Mouse (Mus musculus) hindbrain, embryonic 10.5 days (tissue): ENCODE measurements at regions not wholly inside any gene's neighbourhood (a gene's known extent, or its start where the extent isn't known, plus 50 kb on each side); places are given as distances from the start of the nearest gene placed in this dataset.

Experiments used
- DNase-seq: peaks from one replicate; pipeline ENCODE4 v3.0.0-alpha.2; 2017; ENCODE audit warnings: low spot score
- H3K27ac ChIP-seq: fragments of 300-500 bp; sonication (generic); 2 replicates; pipeline ENCODE4 v1.5.1; 2016; ENCODE audit warnings: mild to moderate bottlenecking, moderate library complexity
- H3K27me3 ChIP-seq: fragments of 300-500 bp; sonication (generic); 2 replicates; pipeline ENCODE4 v1.6.1; 2016; ENCODE audit warnings: mild to moderate bottlenecking; ENCODE audit not compliant: poor library complexity, insufficient read depth, severe bottlenecking
- H3K36me3 ChIP-seq: fragments of 300-500 bp; sonication (generic); 2 replicates; pipeline ENCODE4 v1.6.1; 2016; ENCODE audit warnings: mild to moderate bottlenecking, moderate library complexity
- H3K4me1 ChIP-seq: fragments of 300-500 bp; sonication (generic); replicated peaks from 2 replicates; pipeline ENCODE4 v1.6.1; 2016; ENCODE audit warnings: mild to moderate bottlenecking
- H3K4me3 ChIP-seq: fragments of 300-500 bp; sonication (generic); 2 replicates; pipeline ENCODE4 v1.5.1; 2016; ENCODE audit warnings: mild to moderate bottlenecking, moderate library complexity
- H3K9me3 ChIP-seq: fragments of 300-500 bp; sonication (generic); 2 replicates; pipeline ENCODE4 v1.6.1; 2016; ENCODE audit warnings: mild to moderate bottlenecking, moderate library complexity
- WGBS: fragments of 180-500 bp; shearing (Covaris S2); methylation state at CpG from one replicate; pipeline ENCODE4 v1.1.7; 2016; 5-methylcytosine and 5-hydroxymethylcytosine counted together

- Histone ChIP-seq H3K27ac (no peak overlapping the region), H3K4me1 (peaks cover 7% of the 10 kb centered on the region; the same call in 1 of the 2 replicates), H3K36me3 (no peaks in the 10 kb centered on the region), H3K9me3 (no peaks in the 10 kb centered on the region), H3K27me3 (peaks cover 8% of the 10 kb centered on the region; the same call in 1 of the 2 replicates), H3K4me3 (no peak overlapping the region)
- 86% methylated on average over 7 of the region's 7 CpGs for WGBS
- DNase-seq = no peak
Measured at GRCm38 (mm10) chr14:61699638-61700037, 92.4 kb downstream of the Kcnrg start.

- H3K4me3 ChIP-seq = no peak overlapping the region
- H3K27ac ChIP-seq = no peak overlapping the region
- DNase-seq = no peak
- no peaks in the 10 kb centered on the region for H3K36me3 ChIP-seq
- no peaks in the 10 kb centered on the region for H3K27me3 ChIP-seq
- peaks cover 7% of the 10 kb centered on the region; the same call in 1 of the 2 replicates for H3K4me1 ChIP-seq
- H3K9me3 ChIP-seq = no peaks in the 10 kb centered on the region
- 77% methylated on average over 10 of the region's 10 CpGs for WGBS
Measured at GRCm38 (mm10) chr14:61701131-61701530, 93.9 kb downstream of the Kcnrg start.

DNA sequence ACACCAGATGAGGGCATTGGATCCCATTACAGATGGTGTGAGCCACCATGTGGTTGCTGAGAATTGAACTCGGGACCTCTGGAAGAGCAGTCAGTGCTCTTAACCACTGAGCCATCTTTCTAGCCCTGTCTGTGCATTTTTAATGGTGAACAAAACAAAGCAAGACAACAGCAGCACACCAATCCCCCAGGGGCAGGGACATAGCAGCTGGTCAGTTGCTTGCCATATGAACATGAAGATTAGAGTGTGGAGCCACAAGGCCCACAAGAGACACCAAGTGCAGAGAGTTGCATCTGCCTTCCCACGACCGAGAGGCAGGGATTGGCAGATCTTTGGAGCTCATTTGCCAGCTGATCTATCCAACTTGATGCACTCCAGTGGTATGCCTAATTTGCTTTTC lies 96.7 kb downstream of the Kcnrg start:
- no peaks in the 10 kb centered on the region for H3K9me3 ChIP-seq
- H3K27me3 ChIP-seq = no peaks in the 10 kb centered on the region
- H3K4me1 ChIP-seq = no peaks in the 10 kb centered on the region
- H3K36me3 ChIP-seq = no peaks in the 10 kb centered on the region
- WGBS = 82% methylated on average over 3 of the region's 3 CpGs
- no peak overlapping the region for H3K4me3 ChIP-seq
- H3K27ac ChIP-seq = no peak overlapping the region
- DNase-seq = no peak

DNA sequence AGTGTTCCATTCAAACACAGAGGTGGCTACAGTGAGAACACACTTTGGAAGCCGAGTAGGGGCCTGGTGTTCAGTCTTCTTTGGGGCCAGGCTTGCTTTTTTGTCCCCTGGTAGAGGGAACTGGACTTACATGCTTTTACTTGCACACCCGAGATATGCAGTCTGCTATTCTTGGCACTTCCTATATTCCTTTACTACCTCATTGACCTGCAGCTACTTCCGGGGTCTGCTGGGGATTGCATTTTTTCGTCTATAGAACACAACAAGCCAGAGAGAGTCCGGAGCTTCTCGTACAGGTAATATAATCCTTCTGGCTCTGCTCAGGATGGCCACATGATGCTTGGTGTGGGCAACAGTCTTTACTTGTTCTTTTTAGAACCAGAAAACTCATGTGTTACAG lies 99.7 kb downstream of the Kcnrg start:
- no peak overlapping the region for H3K4me3 ChIP-seq
- 86% methylated on average over 6 of the region's 6 CpGs for WGBS
- no peak for DNase-seq

DNA sequence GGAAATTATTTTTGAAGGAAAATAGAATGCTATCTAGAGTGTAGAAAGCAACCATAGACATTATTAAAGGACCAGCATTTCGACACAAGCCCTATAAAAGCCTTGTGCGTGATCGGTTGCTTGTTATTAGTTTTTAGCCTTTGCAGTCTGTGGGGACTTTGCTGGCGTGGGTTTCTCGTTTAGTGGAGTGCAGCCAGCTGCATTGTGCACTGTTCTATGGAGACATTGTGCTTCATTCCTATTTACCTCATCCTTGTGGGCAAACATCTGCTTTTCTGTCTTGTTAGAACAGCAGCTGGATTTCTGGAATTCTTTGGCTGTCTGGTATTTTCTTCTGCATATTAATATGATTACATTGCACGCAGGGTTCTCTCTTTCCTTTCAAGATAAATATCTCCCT lies 101.1 kb downstream of the Kcnrg start:
- Histone ChIP-seq H3K4me3 (no peak overlapping the region), H3K27me3 (no peaks in the 10 kb centered on the region), H3K4me1 (no peaks in the 10 kb centered on the region), H3K27ac (no peak overlapping the region), H3K9me3 (no peaks in the 10 kb centered on the region), H3K36me3 (no peaks in the 10 kb centered on the region)
- WGBS = 87% methylated on average over 6 of the region's 6 CpGs
- DNase-seq = no peak

More for the DNA sequence above, 99.7 kb downstream of the Kcnrg start:
- no peaks in the 10 kb centered on the region for H3K27me3 ChIP-seq
- no peak overlapping the region for H3K27ac ChIP-seq
- no peaks in the 10 kb centered on the region for H3K9me3 ChIP-seq
- no peaks in the 10 kb centered on the region for H3K4me1 ChIP-seq
- no peaks in the 10 kb centered on the region for H3K36me3 ChIP-seq

DNA sequence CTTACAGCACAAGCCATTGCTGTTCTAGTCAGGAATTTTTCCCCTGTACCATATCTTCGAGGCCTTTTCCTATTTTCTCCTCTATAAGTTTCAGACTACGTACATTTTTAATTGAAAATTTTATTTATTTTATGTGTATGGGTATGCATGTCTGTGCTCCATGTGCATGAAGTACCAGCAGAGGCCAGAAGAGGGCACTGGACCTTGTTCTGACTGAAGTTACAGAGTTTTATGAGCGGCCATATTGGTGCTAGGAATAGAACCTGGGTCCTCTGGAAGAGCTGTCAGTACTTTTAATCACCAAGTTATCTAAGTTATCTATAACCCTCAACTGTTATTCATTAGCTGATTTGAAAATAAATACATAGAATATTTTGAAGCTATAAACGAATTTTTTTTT lies 108.5 kb downstream of the Kcnrg start:
- no peaks in the 10 kb centered on the region for H3K36me3 ChIP-seq
- 92% methylated on average over 4 of the region's 4 CpGs for WGBS
- DNase-seq = no peak
- no peak overlapping the region for H3K4me3 ChIP-seq
- H3K4me1 ChIP-seq = no peaks in the 10 kb centered on the region
- no peaks in the 10 kb centered on the region for H3K27me3 ChIP-seq
- H3K9me3 ChIP-seq = peaks cover 7% of the 10 kb centered on the region; the same call in 1 of the 2 replicates
- H3K27ac ChIP-seq = no peak overlapping the region

DNA sequence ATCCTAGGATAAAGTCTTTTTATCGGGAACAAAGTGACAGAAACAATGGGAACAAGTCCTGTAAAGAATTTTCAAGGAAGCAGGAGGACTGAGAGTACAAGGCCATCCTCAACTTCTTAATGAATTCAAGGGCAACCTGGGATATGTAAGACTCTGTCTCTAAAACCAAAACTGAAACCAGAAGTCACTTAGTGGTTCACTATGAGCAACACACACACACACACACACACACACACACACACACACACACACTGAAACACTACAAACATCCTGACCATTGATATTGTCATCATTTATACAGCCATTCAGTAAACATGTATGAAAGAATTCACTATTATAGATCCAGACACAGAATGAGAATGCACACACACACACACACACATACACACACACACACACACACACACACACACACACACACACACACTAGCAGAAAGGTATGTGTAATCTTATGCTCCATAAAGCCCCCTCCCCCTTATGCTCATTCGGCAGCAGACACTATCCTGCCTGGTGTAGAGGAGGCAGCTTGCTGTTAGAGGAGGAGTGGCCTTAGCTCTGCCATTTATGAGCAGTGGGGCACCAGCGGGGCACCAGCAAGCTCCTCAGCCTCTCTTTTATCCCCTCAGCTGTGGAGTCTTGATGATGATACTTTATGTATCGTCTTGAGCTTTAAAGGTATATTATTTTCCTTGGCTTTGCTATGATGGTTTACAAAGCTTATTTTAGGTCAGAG lies 111.3 kb downstream of the Kcnrg start:
- H3K4me3 ChIP-seq = no peak overlapping the region
- H3K36me3 ChIP-seq = no peaks in the 10 kb centered on the region
- no peaks in the 10 kb centered on the region for H3K27me3 ChIP-seq
- no peaks in the 10 kb centered on the region for H3K4me1 ChIP-seq
- 63% methylated on average over 4 of the region's 4 CpGs for WGBS
- H3K9me3 ChIP-seq = peaks cover 7% of the 10 kb centered on the region; the same call in 1 of the 2 replicates
- no peak overlapping the region for H3K27ac ChIP-seq
- DNase-seq = no peak

DNA sequence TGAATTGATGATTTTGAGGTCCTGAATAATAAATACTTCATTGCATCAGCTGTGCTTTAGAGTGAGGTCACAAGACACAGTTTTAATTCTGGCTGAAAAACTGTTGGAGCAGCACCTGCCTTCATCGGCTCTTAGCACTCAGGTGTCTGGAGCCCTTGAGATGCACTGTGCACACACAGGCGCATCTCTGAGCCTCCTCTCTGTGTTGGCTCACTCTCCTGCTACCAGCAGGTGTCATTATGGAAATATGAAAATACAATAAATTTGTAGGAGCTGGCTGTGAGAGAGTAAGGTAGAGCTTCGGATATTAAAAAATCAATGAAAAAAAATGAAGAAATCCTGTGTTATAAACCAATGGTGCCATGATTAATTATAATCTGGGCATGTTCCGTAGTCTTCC lies 114.0 kb downstream of the Kcnrg start:
- Histone ChIP-seq H3K27ac (no peak overlapping the region), H3K9me3 (no peaks in the 10 kb centered on the region), H3K4me3 (no peak overlapping the region), H3K36me3 (no peaks in the 10 kb centered on the region), H3K4me1 (no peaks in the 10 kb centered on the region), H3K27me3 (no peaks in the 10 kb centered on the region)
- no peak for DNase-seq
- WGBS = 94% methylated on average over 4 of the region's 4 CpGs

DNA sequence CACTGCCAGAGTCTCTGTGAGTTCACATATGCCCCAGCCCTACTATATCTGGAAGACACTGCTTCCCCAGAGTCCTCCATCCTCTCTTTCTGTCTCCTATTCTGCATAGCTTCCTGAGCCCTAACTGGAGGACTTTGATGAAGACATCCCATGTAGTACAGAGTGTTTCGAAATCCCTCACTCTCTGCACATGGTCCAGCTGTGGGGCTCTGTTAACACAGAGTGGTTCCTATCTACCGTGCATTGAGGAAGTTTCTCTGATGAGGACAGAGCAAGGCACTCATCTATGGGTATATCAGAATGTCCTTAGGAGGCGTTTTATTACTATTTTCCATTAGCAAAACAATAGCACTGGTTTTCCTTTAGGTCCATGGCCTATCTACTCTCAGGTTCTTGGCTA lies 117.7 kb downstream of the Kcnrg start:
- H3K4me3 ChIP-seq = no peak overlapping the region
- H3K9me3 ChIP-seq = no peaks in the 10 kb centered on the region
- 84% methylated on average over 3 of the region's 3 CpGs for WGBS
- H3K27ac ChIP-seq = no peak overlapping the region
- H3K4me1 ChIP-seq = peaks cover 8% of the 10 kb centered on the region; the same call in 1 of the 2 replicates
- H3K36me3 ChIP-seq = no peaks in the 10 kb centered on the region
- no peaks in the 10 kb centered on the region for H3K27me3 ChIP-seq
- DNase-seq = no peak

- Histone ChIP-seq H3K9me3 (no peaks in the 10 kb centered on the region), H3K4me1 (peaks cover 8% of the 10 kb centered on the region; the same call in 1 of the 2 replicates), H3K4me3 (no peak overlapping the region), H3K36me3 (no peaks in the 10 kb centered on the region), H3K27ac (no peak overlapping the region), H3K27me3 (no peaks in the 10 kb centered on the region)
- DNase-seq = peak; percentile 15
- WGBS = 37% methylated on average over 5 of the region's 5 CpGs
Measured at GRCm38 (mm10) chr14:61728562-61728961, 121.3 kb downstream of the Kcnrg start.

GRCm38 (mm10) chr14:61735541-61735940 lies 128.3 kb downstream of the Kcnrg start:
- WGBS = 80% methylated on average over 6 of the region's 6 CpGs
- no peak for DNase-seq
- H3K9me3 ChIP-seq = no peaks in the 10 kb centered on the region
- no peaks in the 10 kb centered on the region for H3K36me3 ChIP-seq
- H3K27ac ChIP-seq = no peak overlapping the region
- no peaks in the 10 kb centered on the region for H3K27me3 ChIP-seq
- H3K4me1 ChIP-seq = peaks cover 18% of the 10 kb centered on the region; the same call in 1 of the 2 replicates
- H3K4me3 ChIP-seq = no peak overlapping the region

- DNase-seq = no peak
- H3K4me3 ChIP-seq = no peak overlapping the region
- H3K27ac ChIP-seq = peak overlapping the region; percentile 31
- WGBS = 30% methylated on average over 16 of the region's 16 CpGs
- H3K4me1 ChIP-seq = peaks cover 18% of the 10 kb centered on the region; the same call in 1 of the 2 replicates
- H3K9me3 ChIP-seq = no peaks in the 10 kb centered on the region
- no peaks in the 10 kb centered on the region for H3K36me3 ChIP-seq
- no peaks in the 10 kb centered on the region for H3K27me3 ChIP-seq
Measured at GRCm38 (mm10) chr14:61736384-61737322, 129.4 kb downstream of the Kcnrg start.

DNA sequence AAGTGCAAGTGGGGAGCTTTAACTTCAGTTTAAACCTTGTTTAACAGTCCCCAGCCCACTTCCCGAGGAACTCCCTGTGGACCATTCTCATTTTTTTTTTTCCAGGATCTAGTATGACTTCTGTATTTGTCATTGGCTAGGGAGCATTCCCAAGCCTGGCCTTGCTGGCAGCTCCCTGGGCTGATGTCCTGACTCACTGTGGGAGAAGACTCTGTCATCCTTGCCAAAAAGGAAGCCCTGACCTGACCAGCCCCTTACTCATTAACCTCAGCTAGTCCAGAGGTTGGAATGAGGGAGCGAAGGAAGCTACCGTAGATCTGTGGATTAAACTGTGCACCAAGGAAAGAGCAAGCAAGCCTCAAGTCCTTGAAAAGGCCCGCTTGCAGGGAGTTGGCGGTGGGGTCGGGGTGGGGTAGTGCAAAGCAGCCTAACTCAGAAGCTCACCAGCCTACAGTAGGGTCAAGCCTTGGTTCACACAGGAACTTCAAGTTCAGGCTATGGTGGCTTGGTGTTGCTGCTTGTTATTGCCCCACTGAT lies 130.3 kb downstream of the Kcnrg start:
- Histone ChIP-seq H3K9me3 (no peaks in the 10 kb centered on the region), H3K27me3 (no peaks in the 10 kb centered on the region), H3K4me3 (no peak overlapping the region), H3K27ac (no peak overlapping the region), H3K4me1 (peaks cover 18% of the 10 kb centered on the region; the same call in 1 of the 2 replicates), H3K36me3 (no peaks in the 10 kb centered on the region)
- 80% methylated on average over 6 of the region's 6 CpGs for WGBS
- DNase-seq = no peak
